Comparison of ENCODE assay signal across 11 mouse cellular contexts in genomic region chr13:71690069-71690817, GRCm38 (mm10).
A peak's percentile ranks its signal among the peaks of the same experiment; 100 is the strongest.
DNase-seq lines count a peak whose midpoint lies in the region; ATAC-seq and TF ChIP-seq lines count a peak whose summit lies in the region.
"Had no signal": no experiment of that assay in that cellular context is flagged by ENCODE, and none has a peak within 500 bp of the region (broad histone marks: within the 10 kb centered on the region; RNA-seq: fewer than 3 reads in every experiment).

No protein-coding gene starts in this region.

- H3K4me1 ChIP-seq in embryonic facial prominence, embryonic 11.5 days (ENCODE audit: control insufficient read depth, insufficient read depth, low read length) = peaks cover 3% of the 10 kb centered on the region; the same call in 1 of the 2 replicates
- H3K4me1 ChIP-seq in hindbrain, embryonic 11.5 days (replicated peaks; ENCODE audit: control insufficient read depth, insufficient read depth, low read length) = no peaks in the 10 kb centered on the region
- peaks cover 24% of the 10 kb centered on the region for H3K4me1 ChIP-seq in midbrain, embryonic 13.5 days (replicated peaks)
- no peaks in the 10 kb centered on the region for H3K4me1 ChIP-seq in lung, postnatal 0 days (ENCODE audit: insufficient read depth, low read depth, low read length)

- H3K9ac ChIP-seq in embryonic facial prominence, embryonic 11.5 days (replicated peaks; ENCODE audit: low read length) = no peak overlapping the region
- no peak overlapping the region for H3K9ac ChIP-seq in hindbrain, embryonic 11.5 days (ENCODE audit: low read depth, low read length)
- no peak overlapping the region for H3K9ac ChIP-seq in midbrain, embryonic 13.5 days (replicated peaks)
- H3K9ac ChIP-seq in lung, postnatal 0 days (replicated peaks; ENCODE audit: low read depth) = no peak overlapping the region

- 13% methylated on average over 20 of the region's 20 CpGs for WGBS in embryonic facial prominence, embryonic 11.5 days
- WGBS in hindbrain, embryonic 11.5 days = 26% methylated on average over 20 of the region's 20 CpGs
- 12% methylated on average over 20 of the region's 20 CpGs for WGBS in midbrain, embryonic 13.5 days
- 28% methylated on average over 20 of the region's 20 CpGs for WGBS in lung, postnatal 0 days

- TF ChIP-seq EP300 in lung, postnatal 0 days (IDR thresholded peaks at IDR 0.05) = no peak

- no peak for ATAC-seq in embryonic facial prominence, embryonic 11.5 days (replicated peaks; ENCODE audit: insufficient number of reproducible peaks, low FRiP score, low TSS enrichment, low read depth)
- ATAC-seq in hindbrain, embryonic 11.5 days (ENCODE audit: low FRiP score) = peak; percentile 69; the same call in 1 of the 2 replicates
- ATAC-seq in midbrain, embryonic 13.5 days = peak; percentile 79
- no peak for ATAC-seq in CD4-positive, CD25-positive, alpha-beta regulatory T cell, adult 4 months
- no peak for ATAC-seq in lung, postnatal 0 days

- no peak for TF ChIP-seq CTCF in lung, postnatal 0 days (IDR thresholded peaks at IDR 0.05)

- no peaks in the 10 kb centered on the region for H3K9me3 ChIP-seq in embryonic facial prominence, embryonic 11.5 days (replicated peaks; ENCODE audit: control insufficient read depth, low read length)
- H3K9me3 ChIP-seq in hindbrain, embryonic 11.5 days (ENCODE audit: control insufficient read depth, low read length) = no peaks in the 10 kb centered on the region
- H3K9me3 ChIP-seq in midbrain, embryonic 13.5 days = no peaks in the 10 kb centered on the region
- no peaks in the 10 kb centered on the region for H3K9me3 ChIP-seq in lung, postnatal 0 days (ENCODE audit: low read length)

- no peaks in the 10 kb centered on the region for H3K36me3 ChIP-seq in embryonic facial prominence, embryonic 11.5 days (replicated peaks; ENCODE audit: control insufficient read depth, insufficient read depth, low read depth, low read length)
- H3K36me3 ChIP-seq in hindbrain, embryonic 11.5 days (ENCODE audit: control insufficient read depth, insufficient read depth, low read length) = no peaks in the 10 kb centered on the region
- no peaks in the 10 kb centered on the region for H3K36me3 ChIP-seq in midbrain, embryonic 13.5 days
- H3K36me3 ChIP-seq in lung, postnatal 0 days (ENCODE audit: insufficient read depth, low read length) = no peaks in the 10 kb centered on the region

- no peak overlapping the region for H3K4me2 ChIP-seq in embryonic facial prominence, embryonic 11.5 days (ENCODE audit: low read depth, low read length)
- H3K4me2 ChIP-seq in hindbrain, embryonic 11.5 days (replicated peaks; ENCODE audit: low read depth, low read length) = no peak overlapping the region
- peak overlapping the region; percentile 38 for H3K4me2 ChIP-seq in midbrain, embryonic 13.5 days (replicated peaks)
- no peak overlapping the region for H3K4me2 ChIP-seq in lung, postnatal 0 days (replicated peaks; ENCODE audit: low read depth, low read length)

- H3K27ac ChIP-seq in embryonic facial prominence, embryonic 11.5 days (replicated peaks; ENCODE audit: low read depth, low read length) = no peak overlapping the region
- no peak overlapping the region for H3K27ac ChIP-seq in hindbrain, embryonic 11.5 days (ENCODE audit: low read depth, low read length)
- H3K27ac ChIP-seq in midbrain, embryonic 13.5 days = peak overlapping the region; percentile 71
- H3K27ac ChIP-seq in lung, postnatal 0 days (ENCODE audit: low read length) = no peak overlapping the region

- no peak overlapping the region for H3K4me3 ChIP-seq in embryonic facial prominence, embryonic 11.5 days (ENCODE audit: low read depth, low read length)
- H3K4me3 ChIP-seq in hindbrain, embryonic 11.5 days (ENCODE audit: low read depth, low read length) = no peak overlapping the region
- peak overlapping the region; percentile 22; the same call in 1 of the 2 replicates for H3K4me3 ChIP-seq in midbrain, embryonic 13.5 days (replicated peaks)
- no peak overlapping the region for H3K4me3 ChIP-seq in lung, postnatal 0 days (ENCODE audit: low read depth, low read length)

- intact Hi-C loops in left cerebral cortex, postnatal 36 days (cut with DNase I) = no loop called here

- peak; percentile 40 for DNase-seq in ZHBTc4 (ENCODE audit: low read depth, low spot score)
- peak; percentile 63 for DNase-seq in embryonic facial prominence, embryonic 11.5 days (ENCODE audit: low spot score)
- DNase-seq in hindbrain, embryonic 11.5 days (ENCODE audit: low spot score) = peak; percentile 66
- DNase-seq in left cerebral cortex, postnatal 36 days (ENCODE audit: low spot score in 2 of 2) = no peak
- no peak for DNase-seq in lung, postnatal 25 days (ENCODE audit: low spot score)
- no peak for DNase-seq in lung, postnatal 0 days (ENCODE audit: low spot score)
- DNase-seq: layer of hippocampus, adult 9-11 months; liver; lung, postnatal 10 days had no signal

- no peaks in the 10 kb centered on the region for H3K27me3 ChIP-seq in embryonic facial prominence, embryonic 11.5 days (ENCODE audit: control insufficient read depth, insufficient read depth, low read length)
- H3K27me3 ChIP-seq in hindbrain, embryonic 11.5 days (ENCODE audit: control insufficient read depth, insufficient read depth, low read length) = no peaks in the 10 kb centered on the region
- H3K27me3 ChIP-seq in midbrain, embryonic 13.5 days = no peaks in the 10 kb centered on the region; the same call in 1 of the 2 replicates
- no peaks in the 10 kb centered on the region for H3K27me3 ChIP-seq in lung, postnatal 0 days (replicated peaks; ENCODE audit: insufficient read depth, low read length)

Comparison
In these comparisons a context has a peak if more than half of its experiments do, and no peak if none do; other contexts are left out.
1. DNase-seq: peak in ZHBTc4 (single experiment), embryonic facial prominence, embryonic 11.5 days (single experiment) and hindbrain, embryonic 11.5 days (single experiment); none in left cerebral cortex, postnatal 36 days (0 of 2), lung, postnatal 25 days (single experiment) and lung, postnatal 0 days (single experiment).
2. ATAC-seq: peak in hindbrain, embryonic 11.5 days (single experiment) and midbrain, embryonic 13.5 days (single experiment); none in embryonic facial prominence, embryonic 11.5 days (single experiment), CD4-positive, CD25-positive, alpha-beta regulatory T cell, adult 4 months (single experiment) and lung, postnatal 0 days (single experiment).